Mouse (Mus musculus): ENCODE results near the gene Ankrd40. TPM values are rescaled to one million over a fixed set of nuclear protein-coding genes. Genes with fewer than 3 reads are reported as not detected.
A peak's percentile ranks its signal among the peaks of the same experiment; 100 is the strongest.

Ankrd40 gene
- polyA plus RNA-seq, 1 experiment from 2014 or later: 11.0 TPM

- peaks cover 10% of the 10 kb centered on the region for H3K36me3 ChIP-seq
- no peak overlapping the region for H3K4me3 ChIP-seq (replicated peaks)
- WGBS: 7% methylated on average over 5 of the region's 5 CpGs
- H3K27ac ChIP-seq: peak overlapping the region; percentile 37
- peak; percentile 55 for ATAC-seq
- 0 out of 2 replicates have a peak overlapping the region, but pooled peaks have one; percentile 1 for H3K4me2 ChIP-seq (replicated peaks)
- no peaks in the 10 kb centered on the region; the same call in 1 of the 2 replicates for H3K27me3 ChIP-seq
- H3K9ac ChIP-seq (replicated peaks): 0 out of 2 replicates have a peak overlapping the region, but pooled peaks have one; percentile 16
- peaks cover 49% of the 10 kb centered on the region for H3K4me1 ChIP-seq (replicated peaks)
- no peaks in the 10 kb centered on the region for H3K9me3 ChIP-seq
Observed at GRCm38 (mm10) chr11:94343955-94344358, 16.2 kb downstream of the Ankrd40 start.

- H3K4me2 ChIP-seq (replicated peaks): no peak overlapping the region
- H3K4me1 ChIP-seq (replicated peaks): peaks cover 49% of the 10 kb centered on the region
- no peaks in the 10 kb centered on the region; the same call in 1 of the 2 replicates for H3K27me3 ChIP-seq
- peak overlapping the region; percentile 37 for H3K27ac ChIP-seq
- H3K9me3 ChIP-seq: no peaks in the 10 kb centered on the region
- H3K36me3 ChIP-seq: peaks cover 5% of the 10 kb centered on the region
- WGBS: 58% methylated on average over 1 of the region's 1 CpGs
- no peak for ATAC-seq
- no peak overlapping the region for H3K4me3 ChIP-seq (replicated peaks)
- 0 out of 2 replicates have a peak overlapping the region, but pooled peaks have one; percentile 16 for H3K9ac ChIP-seq (replicated peaks)
Observed at GRCm38 (mm10) chr11:94344470-94344869, 16.7 kb downstream of the Ankrd40 start.

GRCm38 (mm10) chr11:94345926-94346325 lies 18.1 kb downstream of the Ankrd40 start:
- Histone ChIP-seq H3K36me3 (no peaks in the 10 kb centered on the region), H3K4me2 (replicated peaks) (no peak overlapping the region), H3K9me3 (no peaks in the 10 kb centered on the region), H3K27ac (no peak overlapping the region), H3K9ac (replicated peaks) (no peak overlapping the region), H3K4me3 (replicated peaks) (no peak overlapping the region), H3K4me1 (replicated peaks) (peaks cover 39% of the 10 kb centered on the region), H3K27me3 (no peaks in the 10 kb centered on the region; the same call in 1 of the 2 replicates)
- 92% methylated on average over 10 of the region's 10 CpGs for WGBS
- no peak for ATAC-seq

DNA sequence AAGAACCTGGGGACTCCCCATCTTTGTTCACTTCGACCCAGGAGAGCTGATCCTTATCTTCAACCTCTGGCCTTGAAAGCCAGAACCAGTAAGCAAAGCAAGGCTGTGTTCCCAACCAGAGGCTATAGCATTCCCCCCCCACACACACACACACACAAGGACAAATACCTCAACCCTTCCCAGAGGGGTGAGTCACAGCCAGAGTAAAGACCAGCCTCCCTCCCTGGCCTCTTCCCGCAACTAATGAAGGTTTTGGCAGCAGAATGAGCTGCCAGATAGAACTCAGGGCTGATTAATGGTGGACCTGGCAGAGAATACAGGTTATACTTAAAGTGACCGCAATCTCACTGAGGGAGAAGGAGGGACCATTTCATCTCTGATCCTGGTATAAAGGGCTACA lies 18.8 kb downstream of the Ankrd40 start:
- 81% methylated on average over 3 of the region's 3 CpGs for WGBS
- H3K9me3 ChIP-seq: no peaks in the 10 kb centered on the region

GRCm38 (mm10) chr11:94347063-94347575 lies 19.3 kb downstream of the Ankrd40 start:
- peaks cover 27% of the 10 kb centered on the region for H3K4me1 ChIP-seq (replicated peaks)
- no peak overlapping the region for H3K27ac ChIP-seq
- no peaks in the 10 kb centered on the region; the same call in 1 of the 2 replicates for H3K27me3 ChIP-seq
- H3K9ac ChIP-seq (replicated peaks): no peak overlapping the region
- 93% methylated on average over 7 of the region's 7 CpGs for WGBS
- H3K4me3 ChIP-seq (replicated peaks): no peak overlapping the region
- ATAC-seq: no peak
- H3K36me3 ChIP-seq: no peaks in the 10 kb centered on the region
- no peaks in the 10 kb centered on the region for H3K9me3 ChIP-seq
- H3K4me2 ChIP-seq (replicated peaks): no peak overlapping the region

More for the DNA sequence above, 18.8 kb downstream of the Ankrd40 start:
- Histone ChIP-seq H3K27ac (no peak overlapping the region), H3K4me2 (replicated peaks) (no peak overlapping the region), H3K27me3 (no peaks in the 10 kb centered on the region; the same call in 1 of the 2 replicates), H3K4me1 (replicated peaks) (peaks cover 32% of the 10 kb centered on the region), H3K9ac (replicated peaks) (no peak overlapping the region), H3K36me3 (no peaks in the 10 kb centered on the region), H3K4me3 (replicated peaks) (no peak overlapping the region)
- ATAC-seq: no peak

- Histone ChIP-seq H3K9me3 (no peaks in the 10 kb centered on the region), H3K4me1 (replicated peaks) (no peaks in the 10 kb centered on the region), H3K36me3 (no peaks in the 10 kb centered on the region), H3K27me3 (no peaks in the 10 kb centered on the region; the same call in 1 of the 2 replicates), H3K4me3 (replicated peaks) (no peak overlapping the region), H3K27ac (no peak overlapping the region), H3K4me2 (replicated peaks) (no peak overlapping the region), H3K9ac (replicated peaks) (no peak overlapping the region)
- 89% methylated on average over 2 of the region's 2 CpGs for WGBS
- ATAC-seq: no peak
Observed at GRCm38 (mm10) chr11:94349839-94350238, 22.0 kb downstream of the Ankrd40 start.

GRCm38 (mm10) chr11:94350337-94350736 lies 22.5 kb downstream of the Ankrd40 start:
- no peak for ATAC-seq
- H3K9ac ChIP-seq (replicated peaks): no peak overlapping the region
- WGBS: 73% methylated on average over 1 of the region's 1 CpGs
- H3K4me2 ChIP-seq (replicated peaks): no peak overlapping the region
- no peak overlapping the region for H3K4me3 ChIP-seq (replicated peaks)
- no peaks in the 10 kb centered on the region for H3K36me3 ChIP-seq
- H3K27me3 ChIP-seq: no peaks in the 10 kb centered on the region
- H3K4me1 ChIP-seq (replicated peaks): no peaks in the 10 kb centered on the region
- no peaks in the 10 kb centered on the region for H3K9me3 ChIP-seq
- no peak overlapping the region for H3K27ac ChIP-seq

DNA sequence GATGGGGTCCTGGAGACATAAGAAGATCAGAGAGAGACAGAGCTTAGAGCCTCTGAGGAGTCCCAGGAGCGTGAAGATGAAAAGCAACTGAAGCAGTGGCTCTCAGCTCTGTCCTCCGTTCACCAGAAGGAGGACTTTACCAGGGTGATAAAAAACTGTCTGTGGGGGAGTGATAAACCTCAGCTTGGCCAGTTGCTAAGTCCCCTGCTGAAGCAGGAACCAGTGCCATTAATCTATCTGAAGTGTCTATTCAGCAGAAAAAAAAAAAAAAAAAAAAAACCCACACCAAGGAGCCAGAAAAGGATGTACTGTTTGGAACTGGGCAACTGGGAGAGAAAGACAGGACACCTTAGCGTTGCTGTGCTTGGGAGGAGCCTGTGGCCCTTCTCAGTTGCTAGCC lies 23.3 kb downstream of the Ankrd40 start:
- Histone ChIP-seq H3K36me3 (no peaks in the 10 kb centered on the region), H3K27ac (no peak overlapping the region), H3K4me2 (replicated peaks) (no peak overlapping the region), H3K9me3 (no peaks in the 10 kb centered on the region), H3K27me3 (no peaks in the 10 kb centered on the region), H3K4me3 (replicated peaks) (no peak overlapping the region), H3K9ac (replicated peaks) (no peak overlapping the region), H3K4me1 (replicated peaks) (0 out of 2 replicates have a peak, but pooled peaks cover 5% of the 10 kb centered on the region)
- ATAC-seq: no peak
- 27% methylated on average over 3 of the region's 3 CpGs for WGBS

DNA sequence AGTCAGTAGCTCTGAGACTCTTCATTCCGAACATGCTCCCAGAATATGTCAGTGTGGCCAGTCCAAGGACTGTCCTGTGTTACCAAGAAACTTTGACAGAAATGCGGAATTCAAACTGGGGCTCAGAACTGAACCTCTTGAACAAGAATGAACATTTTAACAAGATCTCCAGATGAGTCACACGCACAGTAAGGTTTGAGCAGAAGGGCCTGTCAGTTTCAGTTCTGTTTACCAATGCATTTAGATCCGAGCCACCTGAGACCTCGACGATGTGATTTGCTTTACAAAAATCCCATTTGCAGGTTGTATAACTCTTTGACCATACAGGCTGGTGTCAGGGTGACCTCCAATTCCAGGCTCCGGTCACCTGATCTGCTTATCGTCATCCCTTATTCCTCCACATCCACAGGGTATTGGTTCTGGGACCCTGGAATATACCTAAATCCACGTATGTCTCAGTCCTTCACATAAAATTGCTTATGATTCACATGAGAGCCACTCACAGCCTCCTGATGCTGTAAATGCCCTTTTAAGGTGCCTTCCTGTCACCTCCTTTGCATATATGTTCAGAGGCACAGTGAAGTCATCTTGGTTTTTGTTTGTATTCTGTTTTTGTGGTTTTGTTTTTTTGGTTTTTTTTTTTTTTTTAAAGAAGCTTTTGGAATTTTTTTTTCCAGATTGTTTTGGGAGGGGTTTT lies 27.9 kb downstream of the Ankrd40 start:
- Histone ChIP-seq H3K27me3 (no peaks in the 10 kb centered on the region), H3K4me3 (replicated peaks) (no peak overlapping the region), H3K4me2 (replicated peaks) (no peak overlapping the region), H3K36me3 (no peaks in the 10 kb centered on the region), H3K27ac (no peak overlapping the region), H3K9ac (replicated peaks) (no peak overlapping the region), H3K4me1 (replicated peaks) (0 out of 2 replicates have a peak, but pooled peaks cover 5% of the 10 kb centered on the region), H3K9me3 (no peaks in the 10 kb centered on the region)
- no peak for ATAC-seq
- WGBS: 82% methylated on average over 9 of the region's 9 CpGs

- Histone ChIP-seq H3K36me3 (no peaks in the 10 kb centered on the region), H3K9me3 (no peaks in the 10 kb centered on the region), H3K27ac (no peak overlapping the region), H3K4me2 (replicated peaks) (no peak overlapping the region), H3K4me3 (replicated peaks) (no peak overlapping the region), H3K4me1 (replicated peaks) (0 out of 2 replicates have a peak, but pooled peaks cover 5% of the 10 kb centered on the region), H3K9ac (replicated peaks) (no peak overlapping the region), H3K27me3 (no peaks in the 10 kb centered on the region)
- ATAC-seq: no peak
- WGBS: 96% methylated on average over 12 of the region's 12 CpGs
Observed at GRCm38 (mm10) chr11:94359168-94359567, 31.4 kb downstream of the Ankrd40 start.

DNA sequence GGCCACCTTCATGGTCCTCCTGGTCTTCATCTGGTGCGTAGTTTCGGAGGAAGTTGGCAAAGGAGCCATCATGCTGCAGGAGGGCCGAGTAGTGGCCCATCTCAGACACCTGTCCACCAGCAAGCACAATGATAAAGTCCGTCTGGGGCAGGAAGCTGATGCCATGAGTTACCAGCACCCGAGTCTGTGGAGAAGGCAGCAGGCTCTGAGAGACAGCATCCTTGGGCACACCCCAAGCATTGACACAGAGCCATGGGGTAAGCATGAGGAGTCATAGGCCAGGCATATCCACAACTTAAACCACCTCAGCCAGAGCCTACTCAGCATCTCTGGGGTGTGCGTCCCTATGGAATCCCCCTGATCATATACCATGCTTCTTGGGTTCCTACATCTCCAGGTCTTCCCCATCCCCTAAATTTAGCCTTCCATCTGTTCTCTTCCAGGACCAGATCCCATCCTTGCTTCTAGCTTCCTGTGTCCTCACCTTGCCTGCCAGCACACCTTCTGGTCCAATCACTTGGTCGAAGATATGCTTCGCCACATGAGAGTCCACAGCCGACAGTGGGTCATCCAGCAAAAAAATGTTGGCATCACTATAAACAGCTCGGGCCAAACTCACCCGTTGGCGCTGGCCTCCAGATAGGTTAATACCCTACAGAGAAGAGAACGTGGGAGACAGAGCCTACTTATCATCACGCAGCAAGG lies 33.5 kb downstream of the Ankrd40 start:
- Histone ChIP-seq H3K27me3 (no peaks in the 10 kb centered on the region), H3K4me3 (replicated peaks) (no peak overlapping the region), H3K4me2 (replicated peaks) (no peak overlapping the region), H3K27ac (no peak overlapping the region), H3K36me3 (no peaks in the 10 kb centered on the region), H3K4me1 (replicated peaks) (no peaks in the 10 kb centered on the region), H3K9ac (replicated peaks) (no peak overlapping the region), H3K9me3 (peaks cover 4% of the 10 kb centered on the region)
- no peak for ATAC-seq
- WGBS: 94% methylated on average over 14 of the region's 14 CpGs

DNA sequence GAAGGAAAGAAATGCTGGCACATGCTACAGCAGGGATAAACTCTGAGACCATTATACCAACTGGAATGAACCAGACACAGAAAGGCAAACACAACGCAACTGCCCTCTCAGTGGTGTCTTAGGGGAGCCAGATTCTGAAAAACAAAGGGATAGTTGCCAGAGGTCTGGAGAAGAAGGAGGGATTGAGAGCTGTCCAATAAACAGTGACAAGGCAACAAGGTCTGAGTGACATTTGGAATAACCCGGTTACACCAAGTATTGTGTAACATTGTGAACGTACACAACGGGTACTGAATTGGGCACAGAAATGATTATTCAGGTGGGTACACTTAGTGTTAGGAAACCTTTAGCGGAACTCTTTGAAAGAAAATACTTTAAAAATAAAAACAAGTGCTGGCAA lies 34.3 kb downstream of the Ankrd40 start:
- Histone ChIP-seq H3K9ac (replicated peaks) (no peak overlapping the region), H3K27me3 (no peaks in the 10 kb centered on the region), H3K4me2 (replicated peaks) (no peak overlapping the region), H3K9me3 (peaks cover 4% of the 10 kb centered on the region), H3K36me3 (no peaks in the 10 kb centered on the region), H3K27ac (no peak overlapping the region), H3K4me1 (replicated peaks) (no peaks in the 10 kb centered on the region), H3K4me3 (replicated peaks) (no peak overlapping the region)
- ATAC-seq: no peak
- WGBS: 94% methylated on average over 5 of the region's 5 CpGs

Data from midbrain, embryonic 13.5 days (tissue).